Mouse (Mus musculus) heart, adult 11 months (tissue): ENCODE data around the gene Tbx10.
A peak's percentile ranks its signal among the peaks of the same experiment; 100 is the strongest.

Experiments
- DNase-seq: peaks from one replicate; pipeline ENCODE4 v3.0.0; 2022

Gene Tbx10

DNA sequence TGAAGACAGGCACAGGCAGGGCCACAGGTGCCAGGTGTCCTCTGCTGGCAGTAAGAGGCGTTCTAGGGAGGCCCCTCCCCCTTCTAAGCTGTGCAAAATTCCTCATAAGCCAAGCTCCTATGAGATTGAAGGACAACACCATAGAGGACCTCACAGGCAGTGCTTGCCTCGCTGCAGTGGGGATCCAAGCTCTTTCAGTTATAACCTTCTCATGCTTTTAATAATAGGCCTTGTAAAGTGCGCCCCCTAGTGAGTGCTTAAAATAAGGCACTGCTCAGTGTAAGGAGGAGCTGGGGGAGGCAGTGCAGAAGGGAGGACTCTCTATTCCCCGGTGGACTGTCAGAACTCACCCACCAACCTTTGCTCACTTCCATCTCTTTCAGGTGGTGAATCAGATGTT is 12.2 kb upstream of the Tbx10 start:
- DNase-seq = peak; percentile 97

- DNase-seq = peak; percentile 90
These were observed 11.6 kb upstream of the Tbx10 start for GRCm38 (mm10) chr19:3980917-3981316.

DNA sequence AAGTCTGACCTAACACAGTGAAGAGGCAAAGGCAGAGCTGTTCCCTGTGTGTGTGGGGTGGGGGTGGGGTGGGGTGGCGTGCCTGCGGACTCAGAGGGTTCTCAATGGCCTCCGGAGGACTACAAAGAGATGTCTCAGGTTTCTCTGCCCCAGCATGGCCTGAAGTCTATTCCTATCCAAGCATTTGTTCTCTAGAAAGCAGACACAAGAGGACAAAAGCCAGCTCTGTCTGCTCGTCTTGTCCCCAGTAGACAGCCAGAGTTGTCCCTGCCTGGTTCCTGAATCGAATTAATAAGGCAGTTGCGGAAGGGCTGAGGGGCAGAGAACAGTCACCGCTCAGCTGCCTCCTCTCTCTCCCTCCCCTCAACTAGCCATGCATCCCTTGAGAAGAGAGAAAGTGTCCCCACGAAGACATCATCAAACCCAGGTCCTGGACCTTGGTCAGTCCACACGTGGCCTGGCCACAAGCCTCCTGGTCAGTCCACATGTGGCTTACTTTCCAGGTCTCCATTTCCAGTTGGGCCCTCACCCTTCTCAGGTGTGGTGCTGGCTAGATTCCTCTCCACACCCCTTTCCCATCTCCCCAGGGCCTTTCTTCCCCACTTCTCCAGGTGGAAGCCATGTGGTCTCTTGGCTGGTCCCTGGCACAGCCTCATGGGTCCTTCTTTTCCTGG is 8.9 kb upstream of the Tbx10 start:
- DNase-seq = no peak

DNA sequence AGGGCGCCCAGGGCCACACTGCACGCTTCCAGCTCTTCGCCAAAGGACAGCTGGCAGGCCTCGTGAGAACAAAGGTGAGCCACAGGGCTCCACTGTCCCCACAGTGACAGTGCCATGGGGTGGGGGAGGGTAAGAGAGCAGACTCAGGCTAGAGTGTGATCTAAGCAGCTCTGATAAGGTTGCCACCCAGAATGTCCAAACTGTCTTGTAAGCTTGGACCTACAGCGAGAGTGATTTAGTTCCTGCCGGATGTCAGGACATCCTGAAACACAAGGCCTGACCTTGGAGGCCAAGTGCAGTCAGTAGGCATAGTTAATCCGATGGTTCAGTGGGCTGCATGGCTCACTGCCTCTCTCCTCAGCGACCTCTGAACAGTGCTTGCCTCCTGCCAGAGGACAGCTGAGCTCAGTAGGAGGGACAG is 7.3 kb upstream of the Tbx10 start:
- DNase-seq = peak; percentile 98

- DNase-seq = peak; percentile 99
These were observed 6.2 kb upstream of the Tbx10 start, which contains the start of gene Acy3 for GRCm38 (mm10) chr19:3986334-3986733. Gene Acy3, plus strand, starts transcription at chr19:3986570.

GRCm38 (mm10) chr19:3988066-3988465 is 4.5 kb upstream of the Tbx10 start:
- DNase-seq = no peak

DNA sequence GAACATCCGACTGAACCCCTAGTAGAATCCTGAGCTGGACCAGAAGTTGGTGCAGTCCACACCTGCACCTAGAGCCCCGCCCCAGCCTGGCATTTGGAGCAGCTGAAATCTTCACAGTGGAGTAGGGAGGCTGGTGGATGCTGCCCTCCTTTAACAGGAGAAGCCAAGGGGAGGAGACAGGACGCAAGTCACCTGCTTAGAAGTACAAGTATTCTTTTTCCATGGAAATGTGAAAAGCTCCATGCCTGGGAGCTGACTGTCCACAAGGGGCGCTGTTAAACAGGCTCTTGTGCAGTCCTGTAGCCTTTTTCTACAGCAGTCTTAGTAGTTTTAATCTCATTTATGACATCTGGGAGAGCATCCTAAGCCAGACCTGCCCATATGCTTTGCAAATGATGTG is 3.8 kb upstream of the Tbx10 start:
- DNase-seq = no peak

- peak; percentile 90 for DNase-seq
These were observed 1.7 kb upstream of the Tbx10 start for GRCm38 (mm10) chr19:3990804-3991203.

DNA sequence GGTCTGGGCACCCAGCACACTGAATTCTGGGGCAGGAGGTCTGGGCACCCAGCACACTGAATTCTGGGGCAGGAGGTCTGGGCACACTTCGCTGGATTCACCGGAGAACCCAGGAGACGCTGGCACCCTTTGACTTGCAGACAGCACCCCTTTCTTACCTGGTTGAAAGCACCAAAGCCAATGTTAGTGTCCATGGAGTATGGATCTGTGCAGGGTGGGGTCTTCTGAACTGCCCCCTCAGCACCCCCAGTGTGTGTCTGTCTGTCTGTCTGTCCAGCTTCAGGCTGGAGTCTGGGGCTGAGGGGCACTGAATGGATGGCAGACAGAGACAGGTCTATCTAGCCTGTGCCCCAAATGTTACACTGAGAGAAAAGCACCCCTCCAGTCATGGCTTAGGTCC is 990 bp upstream of the Tbx10 start:
- DNase-seq = no peak

- DNase-seq = no peak
These were observed 586 bp upstream of the Tbx10 start for GRCm38 (mm10) chr19:3991966-3992365.

- DNase-seq = no peak
These were observed 2.4 kb downstream of the Tbx10 start for GRCm38 (mm10) chr19:3994932-3995331.

DNA sequence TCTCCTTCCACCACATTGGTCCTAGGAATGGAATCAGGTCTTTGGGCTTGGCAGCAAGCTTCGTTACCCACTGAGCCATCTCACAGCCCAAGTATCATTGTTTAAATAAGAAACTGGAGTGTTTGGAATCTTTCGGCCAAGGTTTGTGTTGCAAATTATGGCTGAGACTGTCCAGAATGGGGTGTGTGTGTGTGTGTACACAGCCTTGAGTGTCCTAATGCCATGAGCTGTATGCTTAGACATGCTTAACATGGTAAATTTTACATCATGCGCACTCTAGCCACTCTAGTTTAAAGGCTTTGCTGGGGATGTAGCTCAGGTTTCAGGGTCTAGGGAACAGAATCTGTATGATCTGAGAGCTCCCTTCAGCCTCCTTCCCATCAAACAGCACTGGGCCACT is 3.0 kb downstream of the Tbx10 start:
- DNase-seq = no peak

DNA sequence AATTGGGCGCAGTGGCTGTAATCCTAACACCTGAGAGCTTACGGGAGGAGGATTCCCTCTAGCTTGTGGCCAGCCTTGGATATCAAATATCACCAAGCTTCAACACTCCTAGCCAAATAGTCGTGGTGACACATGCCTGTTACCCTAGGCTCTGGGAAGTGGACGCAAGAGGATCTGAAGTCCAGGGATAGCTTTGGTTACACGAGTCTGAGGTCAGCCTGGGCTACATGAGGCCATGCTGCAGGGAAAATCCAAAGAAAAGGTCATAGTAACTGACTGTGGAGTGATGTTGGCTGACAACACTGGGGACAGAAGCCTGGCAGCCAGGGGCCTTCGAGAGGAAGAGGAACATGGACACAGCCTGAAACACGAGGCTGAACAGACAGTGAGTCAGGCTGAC is 3.6 kb downstream of the Tbx10 start:
- DNase-seq = peak; percentile 85

- no peak for DNase-seq
These were observed 4.2 kb downstream of the Tbx10 start for GRCm38 (mm10) chr19:3996747-3997146.

DNA sequence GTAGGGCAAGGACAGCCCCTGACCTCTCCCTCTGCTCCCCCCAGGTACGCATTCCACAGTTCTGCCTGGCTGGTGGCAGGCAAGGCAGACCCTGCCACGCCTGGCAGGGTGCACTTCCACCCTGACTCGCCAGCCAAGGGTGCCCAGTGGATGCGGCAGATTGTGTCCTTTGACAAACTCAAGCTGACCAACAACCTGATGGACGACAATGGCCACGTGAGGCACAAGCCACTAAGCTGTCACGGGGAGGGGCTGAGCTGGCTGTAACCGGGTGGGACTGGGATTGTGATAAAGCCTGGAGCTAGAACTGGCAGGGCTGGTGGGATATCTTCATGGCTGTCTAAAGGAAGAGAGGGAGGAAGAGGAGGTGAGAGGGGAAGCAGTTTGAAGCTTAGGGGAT is 4.7 kb downstream of the Tbx10 start:
- peak; percentile 87 for DNase-seq

DNA sequence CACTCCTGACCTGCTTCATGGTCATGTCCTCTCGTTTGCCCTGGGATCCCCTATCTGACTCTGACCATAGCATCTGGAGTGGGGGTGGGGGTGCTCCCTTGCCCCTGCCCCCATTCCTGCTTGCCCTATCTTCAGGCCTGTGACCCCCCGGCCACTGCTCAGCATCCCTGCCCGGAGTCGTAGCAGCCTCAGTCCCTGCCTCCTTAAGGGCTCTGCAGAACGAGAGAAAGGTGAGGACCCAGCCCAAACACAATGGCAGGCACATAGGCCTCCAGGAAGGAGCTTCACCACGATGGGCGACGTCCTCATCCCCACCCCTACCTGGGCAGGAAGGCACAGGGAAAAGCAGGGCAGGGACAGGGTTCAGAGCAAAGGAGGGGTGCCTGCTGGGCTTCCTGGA is 5.8 kb downstream of the Tbx10 start:
- peak; percentile 90 for DNase-seq

- DNase-seq = peak; percentile 94
These were observed 6.7 kb downstream of the Tbx10 start for GRCm38 (mm10) chr19:3999121-3999730.

GRCm38 (mm10) chr19:4000119-4000900 is 7.8 kb downstream of the Tbx10 start, which contains the start of the genes Nudt8 and Gm49405:
Gene Nudt8, plus strand, starts transcription at chr19:4000580.
Gene Gm49405, plus strand, starts transcription at chr19:4000626.
- DNase-seq = peak; percentile 100

DNA sequence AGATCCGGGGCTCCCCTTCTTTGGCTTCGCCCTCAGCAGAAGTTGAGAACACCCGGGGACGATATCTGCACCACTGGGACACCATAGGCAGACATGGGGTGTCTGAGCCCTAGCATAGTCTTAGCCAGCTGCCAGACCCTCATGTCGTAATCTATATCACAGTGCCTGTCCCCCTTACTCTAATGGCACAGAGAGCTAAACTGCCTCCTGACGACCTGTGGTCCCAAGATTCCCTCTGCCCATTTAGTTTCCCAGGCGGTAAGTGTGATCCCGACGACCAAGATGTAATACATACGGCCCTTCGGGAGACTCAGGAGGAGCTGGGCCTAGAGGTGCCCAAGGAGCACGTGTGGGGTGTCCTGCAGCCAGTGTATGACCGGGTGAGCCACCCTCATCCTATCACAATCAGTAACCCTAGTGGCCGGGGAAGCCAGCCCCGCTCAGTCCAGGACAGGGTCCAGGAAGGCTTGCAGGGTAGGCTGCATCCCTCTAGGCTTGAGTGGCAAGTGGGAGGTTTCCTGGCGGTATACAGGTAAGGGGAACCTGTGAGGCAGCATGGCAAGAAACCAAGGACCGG is 8.5 kb downstream of the Tbx10 start:
- DNase-seq = peak; percentile 95

- peak; percentile 93 for DNase-seq
These were observed 9.2 kb downstream of the Tbx10 start for GRCm38 (mm10) chr19:4001752-4002151.

- DNase-seq = peak; percentile 97
These were observed 10.6 kb downstream of the Tbx10 start, which contains the start of gene Doc2g for GRCm38 (mm10) chr19:4003112-4003511. Gene Doc2g, plus strand, starts transcription at chr19:4003313.

DNA sequence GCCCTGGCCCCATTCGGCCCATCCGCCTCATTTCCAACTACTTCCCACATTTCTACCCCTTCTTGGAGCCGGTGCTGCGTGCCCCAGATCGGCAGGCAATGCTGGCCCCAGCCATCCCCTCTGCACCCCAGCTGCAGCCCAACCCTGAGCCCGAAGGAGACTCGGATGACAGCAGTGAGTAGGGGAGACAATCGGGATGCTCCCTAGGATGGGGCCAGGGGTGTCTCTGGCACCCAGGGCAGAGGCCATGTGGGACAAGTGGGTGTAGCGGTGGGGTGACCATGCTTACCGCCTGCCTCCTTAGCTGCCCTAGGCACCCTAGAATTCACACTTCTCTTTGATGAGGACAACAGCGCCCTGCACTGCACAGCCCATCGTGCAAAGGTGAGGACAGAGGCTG is 11.1 kb downstream of the Tbx10 start:
- DNase-seq = peak; percentile 91

DNA sequence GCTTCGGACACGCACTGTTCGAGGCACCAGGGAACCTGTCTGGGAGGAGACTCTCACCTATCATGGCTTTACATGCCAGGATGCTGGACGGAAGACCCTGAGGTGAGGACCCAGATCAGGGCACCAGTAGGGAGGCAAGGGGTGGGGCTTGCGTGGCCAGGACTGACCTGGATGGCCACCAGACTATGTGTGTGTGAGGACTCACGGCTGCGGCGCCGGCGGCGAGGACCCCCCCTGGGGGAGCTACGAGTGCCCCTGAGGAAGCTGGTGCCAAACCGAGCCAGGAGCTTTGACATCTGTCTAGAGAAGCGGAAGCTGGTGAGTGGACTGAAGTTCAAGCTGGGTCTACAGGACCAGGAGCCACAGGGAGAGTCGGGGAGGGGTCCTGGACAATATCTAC is 11.8 kb downstream of the Tbx10 start:
- DNase-seq = peak; percentile 95
